Mouse (Mus musculus): ENCODE results near the gene Gm14288. TPM values are rescaled to one million over a fixed set of nuclear protein-coding genes. Genes with fewer than 3 reads are reported as not detected.
"Not testable (repeated sequence)": the region's sequence is repeated elsewhere in the genome, so short reads cannot be mapped to it uniquely, and the experiment has no call there.

The Gm14288 gene
- polyA plus RNA-seq (2012; rRNA removed): 0.56 and 0.92 TPM in 2 replicates

- H3K36me3 ChIP-seq (ENCODE audit: control insufficient read depth, insufficient read depth, low read length); H3K27me3 ChIP-seq (ENCODE audit: control insufficient read depth, insufficient read depth, low read length); H3K4me3 ChIP-seq (ENCODE audit: control insufficient read depth, insufficient read depth, low read length); DNase-seq; H3K27ac ChIP-seq (ENCODE audit: control insufficient read depth, insufficient read depth, low read length); H3K4me1 ChIP-seq (replicated peaks; ENCODE audit: control insufficient read depth, insufficient read depth, low read length): not testable (repeated sequence)
- WGBS: no CpG with 5 or more reads among the region's 6 CpGs
Observed at GRCm38 (mm10) chr2:175800993-175801392, at the start of gene Gm14288. Gm14288 (minus strand) TSS chr2:175801093.

DNA sequence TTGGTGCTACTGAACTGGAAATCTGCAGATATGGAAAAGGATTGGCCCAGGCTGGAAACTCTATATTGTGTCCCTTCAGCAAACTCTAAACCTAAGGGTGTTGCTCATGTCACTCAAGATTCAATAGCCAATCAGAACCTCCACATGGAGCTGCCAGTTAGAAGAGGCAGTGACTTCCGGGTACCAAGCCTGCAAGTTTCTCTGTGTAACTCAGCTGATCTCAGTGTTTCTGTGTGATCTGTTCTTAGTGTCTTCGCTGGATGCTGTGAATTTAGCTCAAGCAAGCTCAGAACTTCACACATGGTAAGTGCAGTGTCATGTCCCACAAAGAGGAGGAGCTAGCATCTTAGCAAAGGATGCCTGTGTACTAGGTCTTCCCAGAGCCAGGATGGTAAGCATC is 59.7 kb downstream of the Gm14288 start, which contains the start of gene Gm2007:
Gm2007 (plus strand) TSS at position 301 of the 400 bp plus-strand sequence.
- DNase-seq; H3K4me1 ChIP-seq (replicated peaks; ENCODE audit: control insufficient read depth, insufficient read depth, low read length); H3K36me3 ChIP-seq (ENCODE audit: control insufficient read depth, insufficient read depth, low read length); H3K4me3 ChIP-seq (ENCODE audit: control insufficient read depth, insufficient read depth, low read length); H3K27ac ChIP-seq (ENCODE audit: control insufficient read depth, insufficient read depth, low read length); H3K27me3 ChIP-seq (ENCODE audit: control insufficient read depth, insufficient read depth, low read length): not testable (repeated sequence)
- WGBS: no CpG with 5 or more reads among the region's 2 CpGs

Other genes with a start within 250 kb of the Gm14288 start
- gene Gm11007, start 157.1 kb downstream of the Gm14288 start, polyA plus RNA-seq (2012; rRNA removed): not detected in 2 replicates
- not detected in 2 replicates for gene Zfp969, start 97.4 kb downstream of the Gm14288 start, polyA plus RNA-seq (2012; rRNA removed)
- not detected in 2 replicates for gene Gm2007, start 59.6 kb downstream of the Gm14288 start, polyA plus RNA-seq (2012; rRNA removed)
- 0.24 and 1.2 TPM in 2 replicates for gene Gm6710, start 68.1 kb upstream of the Gm14288 start, polyA plus RNA-seq (2012; rRNA removed)
- gene Zfp966, start 130.0 kb upstream of the Gm14288 start, polyA plus RNA-seq (2012; rRNA removed): 0.80 and 0.97 TPM in 2 replicates
- gene Gm2026, start 164.2 kb upstream of the Gm14288 start, polyA plus RNA-seq (2012; rRNA removed): 0.22 TPM in 2 replicates

Measured in thymus, adult 2 months (tissue).